Comparison of ENCODE assay signal across 9 mouse cellular contexts in the genomic region with DNA sequence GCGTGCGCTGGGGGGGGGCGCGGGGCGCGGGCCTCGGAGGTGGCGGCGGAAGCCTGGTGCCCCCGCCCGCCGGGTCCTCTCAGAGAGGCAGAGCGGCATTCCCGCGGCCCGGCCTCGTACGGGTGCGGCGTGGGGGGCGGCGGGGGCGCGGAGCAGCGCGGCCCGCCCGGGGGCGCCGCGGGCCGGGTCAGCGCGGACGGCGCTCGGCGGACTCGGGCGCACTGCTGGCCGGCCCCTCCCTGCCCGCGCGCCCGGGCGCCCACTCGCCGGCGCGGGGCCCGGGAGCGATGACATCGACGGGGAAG. TPM values are rescaled to one million over a fixed set of nuclear protein-coding genes. Genes with fewer than 3 reads are reported as not detected.
DNase-seq lines count a peak whose midpoint lies in the region; ATAC-seq and TF ChIP-seq lines count a peak whose summit lies in the region.
"Had no signal": no experiment of that assay in that cellular context is flagged by ENCODE, and none has a peak within 500 bp of the region (broad histone marks: within the 10 kb centered on the region; RNA-seq: fewer than 3 reads in every experiment).

No protein-coding gene starts in this region.

- no peak for ATAC-seq in heart, embryonic 13.5 days (ENCODE audit: extremely low read depth, insufficient number of reproducible peaks, low FRiP score, low TSS enrichment)
- ATAC-seq in forebrain, embryonic 16.5 days = no peak; the same call in 1 of the 2 replicates
- ATAC-seq in liver, embryonic 15.5 days (ENCODE audit: insufficient read depth) = peak; percentile 21; the same call in 1 of the 2 replicates

- peaks cover 14% of the 10 kb centered on the region for H3K4me1 ChIP-seq in heart, embryonic 13.5 days
- H3K4me1 ChIP-seq in ES-Bruce4 (ENCODE audit: control insufficient read depth, insufficient read depth, low read length) = no peaks in the 10 kb centered on the region
- H3K4me1 ChIP-seq in forebrain, embryonic 16.5 days (replicated peaks; ENCODE audit: control insufficient read depth, insufficient read depth, low read length) = peaks cover 51% of the 10 kb centered on the region
- H3K4me1 ChIP-seq in liver, embryonic 15.5 days (replicated peaks) = peaks cover 10% of the 10 kb centered on the region; the same call in 1 of the 2 replicates

- no peak for DNase-seq in heart, postnatal 25 days (ENCODE audit: low spot score)
- no peak for DNase-seq in embryo, embryonic 11 days
- DNase-seq in right cerebral cortex, postnatal 4 days = no peak
- no peak for DNase-seq in frontal cortex, postnatal 36 days (ENCODE audit: low spot score in 2 of 2)

- intact Hi-C loops in heart, postnatal 25 days (cut with DNase I) = no loop called here

- peaks cover 97% of the 10 kb centered on the region for H3K27me3 ChIP-seq in heart, embryonic 13.5 days (replicated peaks)
- H3K27me3 ChIP-seq in ES-Bruce4 (ENCODE audit: control insufficient read depth, insufficient read depth, low read length, poor library complexity, severe bottlenecking) = peaks cover 3% of the 10 kb centered on the region
- no peaks in the 10 kb centered on the region for H3K27me3 ChIP-seq in forebrain, embryonic 16.5 days (replicated peaks; ENCODE audit: control insufficient read depth, insufficient read depth, low read length)
- H3K27me3 ChIP-seq in liver, embryonic 15.5 days = peaks cover 100% of the 10 kb centered on the region

- H3K27ac ChIP-seq in heart, embryonic 13.5 days (replicated peaks) = no peak overlapping the region
- no peak overlapping the region for H3K27ac ChIP-seq in ES-Bruce4 (ENCODE audit: insufficient read depth, low read length)
- peak overlapping the region; percentile 96 for H3K27ac ChIP-seq in forebrain, embryonic 16.5 days (ENCODE audit: low read length)
- no peak overlapping the region for H3K27ac ChIP-seq in liver, embryonic 15.5 days (replicated peaks)

- TF ChIP-seq CTCF in ES-Bruce4 (IDR thresholded peaks at IDR 0.05; ENCODE audit: low read depth, low read length) = no peak

- no peaks in the 10 kb centered on the region for H3K36me3 ChIP-seq in heart, embryonic 13.5 days
- no peaks in the 10 kb centered on the region for H3K36me3 ChIP-seq in ES-Bruce4 (ENCODE audit: control insufficient read depth, insufficient read depth, low read length, poor library complexity, severe bottlenecking)
- no peaks in the 10 kb centered on the region for H3K36me3 ChIP-seq in forebrain, embryonic 16.5 days (ENCODE audit: control insufficient read depth, insufficient read depth)
- no peaks in the 10 kb centered on the region for H3K36me3 ChIP-seq in liver, embryonic 15.5 days (replicated peaks)

- peaks cover 4% of the 10 kb centered on the region; the same call in 1 of the 2 replicates for H3K9me3 ChIP-seq in heart, embryonic 13.5 days
- H3K9me3 ChIP-seq in ES-Bruce4 (replicated peaks; ENCODE audit: control insufficient read depth, insufficient read depth, low read length, poor library complexity, severe bottlenecking) = no peaks in the 10 kb centered on the region
- H3K9me3 ChIP-seq in forebrain, embryonic 16.5 days (ENCODE audit: control insufficient read depth, low read length) = no peaks in the 10 kb centered on the region
- no peaks in the 10 kb centered on the region for H3K9me3 ChIP-seq in liver, embryonic 15.5 days (replicated peaks)

- peak overlapping the region; percentile 57 for H3K4me3 ChIP-seq in heart, embryonic 13.5 days
- peak overlapping the region; percentile 59 for H3K4me3 ChIP-seq in ES-Bruce4 (ENCODE audit: low read depth, low read length)
- H3K4me3 ChIP-seq in forebrain, embryonic 16.5 days (replicated peaks; ENCODE audit: low read length) = peak overlapping the region; percentile 79
- peak overlapping the region; percentile 30 for H3K4me3 ChIP-seq in liver, embryonic 15.5 days (replicated peaks)
- H3K4me3 ChIP-seq: myocyte had no signal

- H3K4me2 ChIP-seq in heart, embryonic 13.5 days = peak overlapping the region; percentile 84
- peak overlapping the region; percentile 79 for H3K4me2 ChIP-seq in forebrain, embryonic 16.5 days (ENCODE audit: low read length)
- peak overlapping the region; percentile 63 for H3K4me2 ChIP-seq in liver, embryonic 15.5 days

- WGBS in heart, embryonic 13.5 days = 1% methylated on average over 46 of the region's 54 CpGs
- WGBS in forebrain, embryonic 16.5 days = 2% methylated on average over 15 of the region's 54 CpGs
- WGBS in liver, embryonic 15.5 days (ENCODE audit: insufficient replicate concordance) = under 1% methylated on average over 47 of the region's 54 CpGs

- no peak for TF ChIP-seq EP300 in ES-Bruce4 (IDR thresholded peaks at IDR 0.05; ENCODE audit: insufficient read depth, low read depth, low read length)

- H3K9ac ChIP-seq in heart, embryonic 13.5 days = peak overlapping the region; percentile 71
- peak overlapping the region; percentile 72 for H3K9ac ChIP-seq in ES-Bruce4 (ENCODE audit: low read depth, poor library complexity, severe bottlenecking)
- H3K9ac ChIP-seq in forebrain, embryonic 16.5 days (replicated peaks; ENCODE audit: low read depth, low read length) = peak overlapping the region; percentile 99
- H3K9ac ChIP-seq in liver, embryonic 15.5 days = no peak overlapping the region

- no peak for TF ChIP-seq POLR2A in ES-Bruce4 (IDR thresholded peaks at IDR 0.05; ENCODE audit: insufficient read depth, low read length)

RNA-seq across cellular contexts. Expression of a gene that starts 0.2 kb away (rescaled TPM):
- polyA plus RNA-seq in heart, embryonic 13.5 days (2015; fragmentation: Nextera tagmentation; extraction: Ambion mirVana) = 0.35 and 0.48 TPM in 2 replicates
- under 1 TPM in 1 of 2 experiments, not detected in 1; 0.22 TPM for total RNA-seq in heart, postnatal 25 days (2021)
- polyA plus RNA-seq in ES-Bruce4 (2011; ENCODE audit: insufficient read depth, insufficient read length, low read depth, missing spikeins) = 0.70 and 0.75 TPM in 2 replicates
- polyA plus RNA-seq in forebrain, embryonic 16.5 days (2015; fragmentation: Nextera tagmentation; extraction: Ambion mirVana) = 22.7 and 26.5 TPM in 2 replicates
- 0.17 and 0.22 TPM in 2 replicates for polyA plus RNA-seq in liver, embryonic 15.5 days (2015; fragmentation: Nextera tagmentation; extraction: Ambion mirVana)

RNA-seq across cellular contexts. Expression of a gene that starts 31.4 kb away (rescaled TPM):
- 34.1 and 35.6 TPM in 2 replicates for polyA plus RNA-seq in heart, embryonic 13.5 days (2015; fragmentation: Nextera tagmentation; extraction: Ambion mirVana)
- 10 to 100 TPM; 47.4 to 52.9 TPM for total RNA-seq in heart, postnatal 25 days (2021)
- polyA plus RNA-seq in ES-Bruce4 (2011; ENCODE audit: insufficient read depth, insufficient read length, low read depth, missing spikeins) = 44.9 and 47.1 TPM in 2 replicates
- 96.0 and 101 TPM in 2 replicates for polyA plus RNA-seq in forebrain, embryonic 16.5 days (2015; fragmentation: Nextera tagmentation; extraction: Ambion mirVana)
- polyA plus RNA-seq in liver, embryonic 15.5 days (2015; fragmentation: Nextera tagmentation; extraction: Ambion mirVana) = 23.1 and 25.6 TPM in 2 replicates

Comparison
In these comparisons a context has a peak if more than half of its experiments do, and no peak if none do; other contexts are left out.
1. RNA of a gene that starts 0.2 kb away (polyA plus RNA-seq): 22.7 to 26.5 TPM in forebrain, embryonic 16.5 days; 0.70 to 0.75 TPM in ES-Bruce4, 0.35 to 0.48 TPM in heart, embryonic 13.5 days and 0.17 to 0.22 TPM in liver, embryonic 15.5 days; every median in the first group is over 10 times any median in the second.
2. Peak in every context shown above with its lines, with median percentiles within 50 percentile points of each other: H3K4me2 ChIP-seq and H3K4me3 ChIP-seq.